Mouse (Mus musculus) kidney, postnatal 10 days (tissue): ENCODE data around the gene Ubap2l.

Experiments
- DNase-seq: peaks from one replicate; pipeline ENCODE4 v3.0.0; 2021; ENCODE audit warnings: mixed read lengths

Ubap2l gene

DNA sequence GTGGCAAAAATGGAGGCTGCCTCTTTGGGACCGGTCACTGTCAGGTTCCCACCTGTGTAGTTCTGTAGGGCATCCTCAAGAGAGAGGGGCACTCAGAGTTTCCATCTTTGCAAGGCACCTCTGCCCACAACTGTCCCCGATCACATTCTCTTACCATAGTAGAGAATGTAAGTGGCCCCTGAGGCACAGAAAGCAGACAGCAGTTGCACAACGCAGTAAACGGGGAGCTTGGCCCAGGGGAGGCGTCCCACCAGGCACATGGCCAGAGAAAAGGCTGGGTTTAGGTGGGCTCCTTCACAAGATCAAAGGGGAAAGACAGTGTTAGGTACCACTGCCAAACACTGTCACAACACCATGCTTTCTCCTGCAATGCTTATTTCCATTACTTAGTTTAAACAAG is 86.5 kb downstream of the Ubap2l start:
- no peak for DNase-seq

DNA sequence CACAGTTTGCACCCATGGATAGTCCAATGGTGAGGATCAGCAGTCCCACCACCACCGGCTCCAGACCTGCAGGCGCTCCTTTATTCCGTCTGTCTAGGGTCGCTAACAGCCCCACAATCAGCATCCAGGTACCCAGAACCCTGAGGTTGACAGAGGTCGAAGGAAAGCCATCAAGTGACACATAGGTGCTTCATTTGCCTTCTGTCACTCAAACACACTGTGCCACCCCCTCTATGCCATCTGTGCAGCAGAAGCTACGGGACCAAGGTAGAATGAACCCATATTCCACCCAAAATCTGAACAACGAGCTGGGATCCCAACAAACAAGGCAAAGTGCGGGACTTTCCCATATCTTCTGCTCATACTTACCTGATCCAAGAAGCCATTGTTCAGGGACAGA is 86.9 kb downstream of the Ubap2l start:
- DNase-seq = no peak

GRCm38 (mm10) chr3:89963926-89964739 is 88.3 kb downstream of the Ubap2l start:
- DNase-seq = peak; percentile 81

DNA sequence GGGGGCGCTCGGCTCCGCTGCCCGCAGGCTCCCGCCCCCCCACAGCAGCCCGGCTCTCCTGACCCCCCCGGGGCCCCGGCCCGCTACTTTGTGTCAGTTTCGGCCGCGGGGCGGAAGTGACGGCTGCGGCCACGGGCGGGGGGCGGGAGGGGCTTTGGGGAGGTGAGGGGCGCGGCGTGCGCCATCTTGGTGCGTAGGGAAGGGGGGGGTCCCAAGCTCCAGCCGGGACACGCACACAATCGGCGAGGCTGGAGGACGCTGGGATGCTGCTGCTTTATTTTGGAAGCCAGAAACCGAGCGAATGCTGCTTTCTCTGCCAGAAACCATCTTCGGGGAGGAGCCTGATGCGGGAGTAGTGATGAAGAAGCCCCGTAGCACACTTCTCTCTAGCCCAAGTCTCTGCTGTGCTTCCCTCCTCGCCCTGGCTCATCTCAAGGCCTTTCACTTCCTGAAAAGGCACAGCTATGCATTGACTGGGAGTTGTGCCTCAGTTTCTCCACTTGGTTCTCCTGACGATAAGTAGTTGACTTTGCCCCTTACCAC is 89.1 kb downstream of the Ubap2l start, which contains the start of gene Atp8b2:
Gene Atp8b2 (minus strand): TSS at position 288 of the 543 bp plus-strand sequence.
- DNase-seq = peak; percentile 87

GRCm38 (mm10) chr3:89962751-89963220 is 89.6 kb downstream of the Ubap2l start:
- no peak for DNase-seq

GRCm38 (mm10) chr3:89962059-89962750 is 90.2 kb downstream of the Ubap2l start:
- DNase-seq = peak; percentile 56

DNA sequence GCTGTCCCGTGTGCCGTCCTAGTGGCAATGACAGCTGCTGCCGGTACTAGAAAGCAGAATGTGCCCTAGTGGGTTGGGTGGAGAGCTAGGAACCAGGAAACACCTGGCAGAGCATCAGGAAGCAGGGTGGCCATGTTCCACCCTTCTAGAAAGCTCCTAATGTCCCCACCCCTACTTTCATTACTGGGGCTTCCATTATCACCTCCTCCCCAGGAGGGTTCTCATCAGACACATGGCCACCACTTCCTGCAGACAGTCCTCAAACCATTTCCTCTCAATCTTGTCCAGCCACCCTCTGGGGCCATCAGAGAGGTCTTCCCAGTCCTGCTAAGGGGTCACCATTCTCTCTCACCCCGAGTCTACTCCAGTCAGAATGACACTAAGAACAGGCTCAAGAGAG is 91.0 kb downstream of the Ubap2l start:
- no peak for DNase-seq

DNA sequence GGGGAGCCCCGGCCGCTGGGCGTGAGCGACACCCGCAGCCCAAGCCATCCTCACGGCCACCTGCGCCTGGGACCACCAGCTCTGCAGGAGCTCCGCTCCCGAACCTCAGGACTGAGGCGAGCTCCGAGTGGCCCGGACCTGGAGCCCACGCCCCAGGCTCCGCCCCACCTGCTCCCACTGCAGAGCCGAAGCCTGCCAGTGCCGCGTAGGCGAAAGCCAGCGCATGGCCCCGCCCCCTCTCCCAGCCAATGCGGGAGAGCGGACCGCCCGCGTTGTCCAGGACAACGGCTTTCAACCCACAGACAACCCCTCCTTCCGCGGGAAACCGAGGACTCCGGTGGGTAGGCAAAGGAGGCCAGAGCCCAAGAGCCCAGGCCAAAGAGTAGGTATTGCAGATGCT is 92.0 kb downstream of the Ubap2l start:
- peak; percentile 97 for DNase-seq

- DNase-seq = no peak
These were observed 93.0 kb downstream of the Ubap2l start for GRCm38 (mm10) chr3:89959435-89959834.

GRCm38 (mm10) chr3:89957880-89958279 is 94.5 kb downstream of the Ubap2l start:
- no peak for DNase-seq

DNA sequence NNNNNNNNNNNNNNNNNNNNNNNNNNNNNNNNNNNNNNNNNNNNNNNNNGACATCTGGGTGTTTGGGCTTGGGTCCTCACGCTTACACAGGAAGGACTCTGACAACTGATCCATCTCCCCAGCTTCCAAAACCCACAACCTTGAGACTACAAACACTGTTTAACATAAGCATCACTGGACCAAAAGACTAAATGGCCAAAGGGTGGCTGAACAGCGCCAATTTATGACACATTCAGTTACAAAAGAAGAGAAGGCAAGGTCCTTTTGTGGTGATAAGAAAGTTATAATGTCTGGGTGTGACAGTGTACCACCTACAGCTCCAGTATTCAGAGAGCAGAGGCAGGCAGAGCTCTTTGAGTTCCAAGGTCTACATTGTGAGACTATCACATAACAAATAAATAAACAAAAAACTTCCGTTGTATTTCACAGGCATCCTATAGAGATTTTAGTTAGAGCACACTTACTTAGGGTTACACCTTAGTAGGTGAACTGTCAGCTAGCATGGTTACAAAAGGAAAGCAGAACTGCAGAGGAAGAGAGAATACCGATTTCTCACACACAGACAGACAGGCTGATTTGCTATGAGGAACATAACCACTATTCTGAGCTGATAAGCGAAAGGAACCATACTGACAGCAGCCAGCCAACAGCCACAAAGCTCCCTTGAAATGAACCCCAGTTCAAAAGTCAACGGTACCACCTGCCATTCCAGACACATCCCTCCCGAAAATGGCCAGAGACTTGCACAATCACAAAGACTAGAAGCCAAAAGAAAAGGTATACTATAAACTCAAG is 96.1 kb downstream of the Ubap2l start:
- DNase-seq = no peak

- DNase-seq = peak; percentile 88
These were observed 99.0 kb downstream of the Ubap2l start for GRCm38 (mm10) chr3:89953420-89953819.
